Mouse (Mus musculus) kidney, embryonic 16.5 days (tissue): Measurements from ENCODE around the gene Rc3h2. TPM values are rescaled to one million over a fixed set of nuclear protein-coding genes. Genes with fewer than 3 reads are reported as not detected.
A peak's percentile ranks its signal among the peaks of the same experiment; 100 is the strongest.

ENCODE experiments used
- ATAC-seq: fragments of 200-750 bp; cut with Nextera tagmentation; 2 replicates; pipeline ENCODE4 v1.8.0; 2017; ENCODE audit warnings: moderate TSS enrichment; ENCODE audit not compliant: low FRiP score, low TSS enrichment
- H3K27ac ChIP-seq: fragments of 300-500 bp; sonication (generic); 2 replicates; pipeline ENCODE4 v1.5.1; 2014; ENCODE audit warnings: low read length
- H3K27me3 ChIP-seq: fragments of 300-500 bp; sonication (generic); 2 replicates; pipeline ENCODE4 v1.6.1; 2014; ENCODE audit warnings: low read length, control low read depth, mixed read lengths; ENCODE audit not compliant: insufficient read depth
- H3K36me3 ChIP-seq: fragments of 300-500 bp; sonication (generic); 2 replicates; pipeline ENCODE4 v1.6.1; 2014; ENCODE audit warnings: low read length, control low read depth, mixed read lengths; ENCODE audit not compliant: insufficient read depth
- H3K4me1 ChIP-seq: fragments of 300-500 bp; sonication (generic); 2 replicates; pipeline ENCODE4 v1.6.1; 2014; ENCODE audit warnings: low read length, control low read depth, mixed read lengths; ENCODE audit not compliant: insufficient read depth
- H3K4me2 ChIP-seq: fragments of 300-500 bp; sonication (generic); replicated peaks from 2 replicates; pipeline ENCODE4 v1.6.1; 2014; ENCODE audit warnings: low read depth, low read length
- H3K4me3 ChIP-seq: fragments of 300-500 bp; sonication (generic); 2 replicates; pipeline ENCODE4 v1.5.1; 2014; ENCODE audit warnings: mild to moderate bottlenecking, low read length
- H3K9ac ChIP-seq: fragments of 300-500 bp; sonication (generic); replicated peaks from 2 replicates; pipeline ENCODE4 v1.6.1; 2014; ENCODE audit warnings: low read length
- H3K9me3 ChIP-seq: fragments of 300-500 bp; sonication (generic); 2 replicates; pipeline ENCODE4 v1.6.1; 2016; ENCODE audit warnings: low read length, control low read depth
- WGBS: fragments of 180-500 bp; shearing (Covaris S2); extraction: QIAGEN DNeasy Blood & Tissue Kit; methylation state at CpG from one replicate; pipeline ENCODE4 v1.1.7; 2014; 5-methylcytosine and 5-hydroxymethylcytosine counted together
- polyA plus RNA-seq: library from polyadenylated mRNA; unstranded; fragments of >200 nt; fragmentation: Nextera tagmentation; extraction: Ambion mirVana; gene quantifications from 2 replicates; pipeline ENCODE4 v1.2.1, GENCODE M21; 2015

Rc3h2 gene
- 10.6 and 14.8 TPM in 2 replicates for polyA plus RNA-seq

- H3K4me1 ChIP-seq = peaks cover 8% of the 10 kb centered on the region; the same call in 1 of the 2 replicates
- under 1% methylated on average over 56 of the region's 75 CpGs for WGBS
Observed at GRCm38 (mm10) chr2:37422306-37423304, at the start of gene Rc3h2. Rc3h2 (minus strand) TSS chr2:37422903.

GRCm38 (mm10) chr2:37466266-37466665, 43.6 kb upstream of the Rc3h2 start:
- Histone ChIP-seq H3K27me3 (no peaks in the 10 kb centered on the region), H3K27ac (no peak overlapping the region), H3K4me2 (no peak overlapping the region), H3K9ac (no peak overlapping the region), H3K36me3 (peaks cover 12% of the 10 kb centered on the region; the same call in 1 of the 2 replicates), H3K9me3 (no peaks in the 10 kb centered on the region; the same call in 1 of the 2 replicates), H3K4me1 (no peaks in the 10 kb centered on the region), H3K4me3 (no peak overlapping the region)
- WGBS = 94% methylated on average over 4 of the region's 4 CpGs
- ATAC-seq = no peak

More at GRCm38 (mm10) chr2:37422306-37423304, at the start of gene Rc3h2:
- Histone ChIP-seq H3K9ac (peak within 1 kb of the TSS; percentile 96), H3K27me3 (no peaks in the 10 kb centered on the region), H3K9me3 (no peaks in the 10 kb centered on the region), H3K4me2 (peak within 1 kb of the TSS; percentile 74), H3K27ac (peak within 1 kb of the TSS; percentile 97), H3K36me3 (no peaks in the 10 kb centered on the region), H3K4me3 (peak within 1 kb of the TSS; percentile 96)
- ATAC-seq = peak; percentile 98

GRCm38 (mm10) chr2:37460707-37461106, 38.0 kb upstream of the Rc3h2 start:
- no peaks in the 10 kb centered on the region for H3K4me1 ChIP-seq
- no peaks in the 10 kb centered on the region for H3K27me3 ChIP-seq
- H3K27ac ChIP-seq = no peak overlapping the region
- 92% methylated on average over 4 of the region's 4 CpGs for whole genome bisulfite sequencing
- no peak overlapping the region for H3K4me2 ChIP-seq
- no peaks in the 10 kb centered on the region for H3K9me3 ChIP-seq
- no peak for ATAC-seq
- H3K9ac ChIP-seq = no peak overlapping the region
- no peaks in the 10 kb centered on the region for H3K36me3 ChIP-seq
- H3K4me3 ChIP-seq = no peak overlapping the region

- Histone ChIP-seq H3K4me3 (peak overlapping the region; percentile 79), H3K27ac (peak overlapping the region; percentile 77), H3K4me1 (peaks cover 9% of the 10 kb centered on the region), H3K9ac (peak overlapping the region; percentile 92), H3K27me3 (no peaks in the 10 kb centered on the region), H3K36me3 (no peaks in the 10 kb centered on the region), H3K9me3 (no peaks in the 10 kb centered on the region), H3K4me2 (peak overlapping the region; percentile 93)
- ATAC-seq = peak; percentile 88
- WGBS = 0% methylated on average over 21 of the region's 24 CpGs
Observed at GRCm38 (mm10) chr2:37452376-37452760, 29.7 kb upstream of the Rc3h2 start.

- H3K4me1 ChIP-seq = peaks cover 9% of the 10 kb centered on the region
- H3K27me3 ChIP-seq = no peaks in the 10 kb centered on the region
- H3K27ac ChIP-seq = peak overlapping the region; percentile 77
- peak; percentile 99 for ATAC-seq
- peak overlapping the region; percentile 79 for H3K4me3 ChIP-seq
- WGBS = 9% methylated on average over 35 of the region's 44 CpGs
- H3K9me3 ChIP-seq = no peaks in the 10 kb centered on the region
- peak overlapping the region; percentile 92 for H3K9ac ChIP-seq
- no peaks in the 10 kb centered on the region for H3K36me3 ChIP-seq
- H3K4me2 ChIP-seq = peak overlapping the region; percentile 93
Observed at GRCm38 (mm10) chr2:37451667-37452375, 29.1 kb upstream of the Rc3h2 start.

- H3K4me3 ChIP-seq = peak within 1 kb of the TSS; percentile 69
- no peaks in the 10 kb centered on the region for H3K27me3 ChIP-seq
- H3K9ac ChIP-seq = peak within 1 kb of the TSS; percentile 95
- peak within 1 kb of the TSS; percentile 74 for H3K4me2 ChIP-seq
- peak within 1 kb of the TSS; percentile 91 for H3K27ac ChIP-seq
- WGBS = 0% methylated on average over 51 of the region's 51 CpGs
- ATAC-seq = peak; percentile 100
- peaks cover 13% of the 10 kb centered on the region for H3K4me1 ChIP-seq
- no peaks in the 10 kb centered on the region for H3K36me3 ChIP-seq
- H3K9me3 ChIP-seq = no peaks in the 10 kb centered on the region
Observed at GRCm38 (mm10) chr2:37442611-37443591, 20.2 kb upstream of the Rc3h2 start, which contains the start of the genes Zbtb26, Zbtb6 and Rabgap1. Zbtb26 (minus strand) TSS chr2:37443135. Zbtb6 (minus strand) TSS chr2:37443171. Rabgap1 (plus strand) TSS chr2:37443279.

- ATAC-seq = peak; percentile 28; the same call in 1 of the 2 replicates
- no peaks in the 10 kb centered on the region for H3K27me3 ChIP-seq
- no peaks in the 10 kb centered on the region for H3K9me3 ChIP-seq
- H3K36me3 ChIP-seq = peaks cover 15% of the 10 kb centered on the region
- WGBS = 27% methylated on average over 7 of the region's 7 CpGs
- peak overlapping the region; percentile 80 for H3K9ac ChIP-seq
- peak overlapping the region; percentile 77 for H3K4me2 ChIP-seq
- H3K4me1 ChIP-seq = peaks cover 13% of the 10 kb centered on the region
- peak overlapping the region; percentile 96 for H3K27ac ChIP-seq
- H3K4me3 ChIP-seq = peak overlapping the region; percentile 73
Observed at GRCm38 (mm10) chr2:37431609-37432008, 8.9 kb upstream of the Rc3h2 start.

GRCm38 (mm10) chr2:37430593-37431464, 8.1 kb upstream of the Rc3h2 start:
- no peaks in the 10 kb centered on the region for H3K9me3 ChIP-seq
- H3K27me3 ChIP-seq = no peaks in the 10 kb centered on the region
- H3K27ac ChIP-seq = peak overlapping the region; percentile 96
- peak; percentile 96 for ATAC-seq
- H3K36me3 ChIP-seq = peaks cover 11% of the 10 kb centered on the region
- H3K4me2 ChIP-seq = peak overlapping the region; percentile 77
- under 1% methylated on average over 38 of the region's 38 CpGs for WGBS
- peak overlapping the region; percentile 80 for H3K9ac ChIP-seq
- H3K4me1 ChIP-seq = peaks cover 13% of the 10 kb centered on the region
- H3K4me3 ChIP-seq = peak overlapping the region; percentile 73
